Mouse (Mus musculus) limb, embryonic 12.5 days (tissue): ENCODE measurements around the gene Tecpr1. TPM values are rescaled to one million over a fixed set of nuclear protein-coding genes. Genes with fewer than 3 reads are reported as not detected.

Source experiments
- ATAC-seq: fragments of 200-750 bp; cut with Nextera tagmentation; 2 replicates; pipeline ENCODE4 v1.8.0; 2017; ENCODE audit warnings: low read depth, moderate TSS enrichment; ENCODE audit not compliant: insufficient number of reproducible peaks, insufficient read depth, low FRiP score, low TSS enrichment
- H3K27ac ChIP-seq: fragments of 300-500 bp; sonication (generic); 2 replicates; pipeline ENCODE4 v1.5.1; 2016; ENCODE audit warnings: mild to moderate bottlenecking, moderate library complexity
- H3K27me3 ChIP-seq: fragments of 300-500 bp; sonication (generic); 2 replicates; pipeline ENCODE4 v1.6.1; 2016; ENCODE audit warnings: mild to moderate bottlenecking, moderate library complexity
- H3K36me3 ChIP-seq: fragments of 300-500 bp; sonication (generic); 2 replicates; pipeline ENCODE4 v1.6.1; 2016; ENCODE audit warnings: mild to moderate bottlenecking, moderate library complexity
- H3K4me1 ChIP-seq: fragments of 300-500 bp; sonication (generic); replicated peaks from 2 replicates; pipeline ENCODE4 v1.6.1; 2016
- H3K4me2 ChIP-seq: fragments of 300-500 bp; sonication (generic); 2 replicates; pipeline ENCODE4 v1.6.1; 2016; ENCODE audit warnings: mild to moderate bottlenecking, moderate library complexity
- H3K4me3 ChIP-seq: fragments of 300-500 bp; sonication (generic); replicated peaks from 2 replicates; pipeline ENCODE4 v1.5.1; 2016; ENCODE audit warnings: mild to moderate bottlenecking
- H3K9ac ChIP-seq: fragments of 300-500 bp; sonication (generic); replicated peaks from 2 replicates; pipeline ENCODE4 v1.6.1; 2016; ENCODE audit warnings: mild to moderate bottlenecking, moderate library complexity
- H3K9me3 ChIP-seq: fragments of 300-500 bp; sonication (generic); 2 replicates; pipeline ENCODE4 v1.6.1; 2016; ENCODE audit warnings: mild to moderate bottlenecking, moderate library complexity
- WGBS: fragments of 180-500 bp; shearing (Covaris S2); methylation state at CpG from one replicate; pipeline ENCODE4 v1.1.7; 2016; 5-methylcytosine and 5-hydroxymethylcytosine counted together
- polyA plus RNA-seq: library from polyadenylated mRNA; unstranded; fragments of >200 nt; fragmentation: Nextera tagmentation; extraction: Ambion mirVana; gene quantifications from 2 replicates; pipeline ENCODE4 v1.2.1, GENCODE M21; 2016

Tecpr1 gene
- polyA plus RNA-seq, 1 experiment from 2014 or later, result 24.3 TPM

GRCm38 (mm10) chr5:144162813-144163517, 60.5 kb downstream of the Tecpr1 start:
- ATAC-seq, result no peak
- Histone ChIP-seq H3K4me2 (no peak overlapping the region), H3K27ac (no peak overlapping the region), H3K36me3 (peaks cover 54% of the 10 kb centered on the region), H3K9ac (no peak overlapping the region), H3K9me3 (no peaks in the 10 kb centered on the region), H3K27me3 (no peaks in the 10 kb centered on the region), H3K4me3 (no peak overlapping the region), H3K4me1 (no peaks in the 10 kb centered on the region)
- 73% methylated on average over 10 of the region's 10 CpGs for WGBS

- Histone ChIP-seq H3K4me2 (no peak overlapping the region), H3K9ac (no peak overlapping the region), H3K9me3 (no peaks in the 10 kb centered on the region), H3K4me1 (no peaks in the 10 kb centered on the region), H3K36me3 (peaks cover 58% of the 10 kb centered on the region), H3K27ac (no peak overlapping the region), H3K27me3 (no peaks in the 10 kb centered on the region), H3K4me3 (no peak overlapping the region)
- WGBS, result 83% methylated on average over 5 of the region's 5 CpGs
- ATAC-seq, result no peak
These were observed 61.2 kb downstream of the Tecpr1 start for GRCm38 (mm10) chr5:144162080-144162812.

- H3K9me3 ChIP-seq, result no peaks in the 10 kb centered on the region
- H3K27ac ChIP-seq, result no peak overlapping the region
- H3K4me1 ChIP-seq, result no peaks in the 10 kb centered on the region
- ATAC-seq, result no peak
- 91% methylated on average over 8 of the region's 8 CpGs for WGBS
- H3K4me2 ChIP-seq, result no peak overlapping the region
- peaks cover 41% of the 10 kb centered on the region for H3K36me3 ChIP-seq
- H3K4me3 ChIP-seq, result no peak overlapping the region
- H3K9ac ChIP-seq, result no peak overlapping the region
- no peaks in the 10 kb centered on the region for H3K27me3 ChIP-seq
These were observed 64.3 kb downstream of the Tecpr1 start for GRCm38 (mm10) chr5:144159137-144159536.

GRCm38 (mm10) chr5:144158604-144159003, 64.8 kb downstream of the Tecpr1 start:
- ATAC-seq, result no peak
- no peak overlapping the region for H3K4me2 ChIP-seq
- 46% methylated on average over 4 of the region's 4 CpGs for WGBS

GRCm38 (mm10) chr5:144154528-144154927, 68.9 kb downstream of the Tecpr1 start:
- Histone ChIP-seq H3K4me3 (no peak overlapping the region), H3K9ac (no peak overlapping the region), H3K36me3 (peaks cover 37% of the 10 kb centered on the region), H3K9me3 (no peaks in the 10 kb centered on the region), H3K27ac (no peak overlapping the region), H3K27me3 (no peaks in the 10 kb centered on the region), H3K4me2 (no peak overlapping the region), H3K4me1 (no peaks in the 10 kb centered on the region)
- ATAC-seq, result no peak
- 41% methylated on average over 7 of the region's 7 CpGs for WGBS

More at GRCm38 (mm10) chr5:144158604-144159003, 64.8 kb downstream of the Tecpr1 start:
- Histone ChIP-seq H3K9ac (no peak overlapping the region), H3K27me3 (no peaks in the 10 kb centered on the region), H3K36me3 (peaks cover 41% of the 10 kb centered on the region), H3K4me3 (no peak overlapping the region), H3K27ac (0 out of 2 replicates have a peak overlapping the region, but pooled peaks have one; percentile 45), H3K4me1 (no peaks in the 10 kb centered on the region), H3K9me3 (no peaks in the 10 kb centered on the region)

GRCm38 (mm10) chr5:144151270-144151669, 72.1 kb downstream of the Tecpr1 start:
- H3K27ac ChIP-seq, result no peak overlapping the region

GRCm38 (mm10) chr5:144149530-144149929, 73.9 kb downstream of the Tecpr1 start:
- H3K27me3 ChIP-seq, result no peaks in the 10 kb centered on the region
- peaks cover 43% of the 10 kb centered on the region for H3K36me3 ChIP-seq
- no peak overlapping the region for H3K27ac ChIP-seq
- no peak overlapping the region for H3K4me2 ChIP-seq
- H3K9me3 ChIP-seq, result no peaks in the 10 kb centered on the region
- H3K9ac ChIP-seq, result no peak overlapping the region
- ATAC-seq, result no peak
- no peaks in the 10 kb centered on the region for H3K4me1 ChIP-seq
- WGBS, result 96% methylated on average over 4 of the region's 4 CpGs
- no peak overlapping the region for H3K4me3 ChIP-seq

More at GRCm38 (mm10) chr5:144151270-144151669, 72.1 kb downstream of the Tecpr1 start:
- ATAC-seq, result no peak
- peaks cover 31% of the 10 kb centered on the region for H3K36me3 ChIP-seq
- no peaks in the 10 kb centered on the region for H3K27me3 ChIP-seq
- H3K4me2 ChIP-seq, result no peak overlapping the region
- H3K4me3 ChIP-seq, result no peak overlapping the region
- H3K4me1 ChIP-seq, result no peaks in the 10 kb centered on the region
- H3K9me3 ChIP-seq, result no peaks in the 10 kb centered on the region
- no peak overlapping the region for H3K9ac ChIP-seq
- WGBS, result 94% methylated on average over 4 of the region's 4 CpGs

GRCm38 (mm10) chr5:144146898-144147297, 76.5 kb downstream of the Tecpr1 start:
- no peak for ATAC-seq
- H3K9me3 ChIP-seq, result no peaks in the 10 kb centered on the region
- no peak overlapping the region for H3K9ac ChIP-seq
- H3K4me1 ChIP-seq, result no peaks in the 10 kb centered on the region
- peaks cover 51% of the 10 kb centered on the region for H3K36me3 ChIP-seq
- H3K4me3 ChIP-seq, result no peak overlapping the region
- H3K27ac ChIP-seq, result no peak overlapping the region
- H3K27me3 ChIP-seq, result no peaks in the 10 kb centered on the region
- H3K4me2 ChIP-seq, result no peak overlapping the region

Other genes with a start within 250 kb of the Tecpr1 start
- gene Ccz1, start 208.7 kb downstream of the Tecpr1 start, polyA plus RNA-seq, result 97.7 and 104 TPM in 2 replicates
- not detected in 2 replicates for gene Ocm, start 196.9 kb downstream of the Tecpr1 start, polyA plus RNA-seq
- gene Lmtk2, start 123.2 kb downstream of the Tecpr1 start, polyA plus RNA-seq, result 5.3 and 5.7 TPM in 2 replicates
- 0.05 and 0.15 TPM in 2 replicates for gene Bhlha15, start 33.3 kb downstream of the Tecpr1 start, polyA plus RNA-seq
- gene Bri3, start 20.8 kb upstream of the Tecpr1 start, polyA plus RNA-seq, result 143 and 148 TPM in 2 replicates
- gene Baiap2l1, start 134.5 kb upstream of the Tecpr1 start, polyA plus RNA-seq, result 6.1 and 6.6 TPM in 2 replicates